ENCODE assay signal across 8 mouse cellular contexts in genomic region chr1:160351880-160352234, GRCm38 (mm10).
A peak's percentile ranks its signal among the peaks of the same experiment; 100 is the strongest.
DNase-seq lines count a peak whose midpoint lies in the region; ATAC-seq and TF ChIP-seq lines count a peak whose summit lies in the region.

No protein-coding gene starts in this region.

- ATAC-seq in Patski: peak; percentile 97
- ATAC-seq in forebrain, postnatal 0 days: peak; percentile 93
- ATAC-seq in hindbrain, embryonic 11.5 days (ENCODE audit: low FRiP score): peak; percentile 96

- peak overlapping the region; percentile 70 for H3K9ac ChIP-seq in forebrain, postnatal 0 days
- peak overlapping the region; percentile 53 for H3K9ac ChIP-seq in hindbrain, embryonic 11.5 days (ENCODE audit: low read depth, low read length)

- CTCF ChIA-PET in Patski (lab: Charles Lee): interaction anchor here (0.7 to 1.4 kb wide), 5 partner anchors 19 to 122 kb away, joined by 3 to 4 read pairs (median 3); no protein-coding TSS in a partner anchor

- in situ Hi-C loops in Patski (cut with MboI; ENCODE audit: low pct_unique_long_range_greater_than_20kb): no loop called here

- POLR2A ChIA-PET in Patski (lab: Charles Lee): no interaction called here

- H3K27me3 ChIP-seq in Patski: no peaks in the 10 kb centered on the region
- no peaks in the 10 kb centered on the region for H3K27me3 ChIP-seq in forebrain, postnatal 0 days (ENCODE audit: insufficient read depth, low read length)
- H3K27me3 ChIP-seq in hindbrain, embryonic 11.5 days (ENCODE audit: control insufficient read depth, insufficient read depth, low read length): no peaks in the 10 kb centered on the region

- H3K36me3 ChIP-seq in forebrain, postnatal 0 days (ENCODE audit: insufficient read depth): no peaks in the 10 kb centered on the region
- H3K36me3 ChIP-seq in hindbrain, embryonic 11.5 days (ENCODE audit: control insufficient read depth, insufficient read depth, low read length): no peaks in the 10 kb centered on the region

- peak overlapping the region; percentile 58 for H3K4me3 ChIP-seq in forebrain, postnatal 0 days (ENCODE audit: low read depth, low read length)
- peak overlapping the region; percentile 31 for H3K4me3 ChIP-seq in hindbrain, embryonic 11.5 days (ENCODE audit: low read depth, low read length)

- peaks cover 11% of the 10 kb centered on the region; the same call in 1 of the 2 replicates for H3K4me1 ChIP-seq in forebrain, postnatal 0 days (ENCODE audit: insufficient read depth)
- no peaks in the 10 kb centered on the region for H3K4me1 ChIP-seq in hindbrain, embryonic 11.5 days (replicated peaks; ENCODE audit: control insufficient read depth, insufficient read depth, low read length)

- H3K9me3 ChIP-seq in forebrain, postnatal 0 days (ENCODE audit: low read length): no peaks in the 10 kb centered on the region
- H3K9me3 ChIP-seq in hindbrain, embryonic 11.5 days (ENCODE audit: control insufficient read depth, low read length): no peaks in the 10 kb centered on the region

- 2% methylated on average over 10 of the region's 10 CpGs for WGBS in forebrain, postnatal 0 days
- under 1% methylated on average over 10 of the region's 10 CpGs for WGBS in hindbrain, embryonic 11.5 days

- no peak for TF ChIP-seq CTCF in Patski (IDR thresholded peaks at IDR 0.05)
- TF ChIP-seq CTCF in forebrain, postnatal 0 days (IDR thresholded peaks at IDR 0.05; ENCODE audit: low read depth): peak; percentile 52

- no peak for DNase-seq in Patski (ENCODE audit: low read depth, low spot score)
- DNase-seq in cerebellum, adult 18-20 months: peak; percentile 80 to 81
- peak; percentile 85 for DNase-seq in forebrain, postnatal 0 days
- DNase-seq in hindbrain, embryonic 11.5 days (ENCODE audit: low spot score): peak; percentile 75
- peak; percentile 72 to 80 for DNase-seq in layer of hippocampus, postnatal 14 days (ENCODE audit: low spot score in 2 of 2)
- DNase-seq in lung, postnatal 10 days: peak; percentile 49
- peak; percentile 87 to 90 for DNase-seq in right cerebral cortex, postnatal 10 days (ENCODE audit: low spot score in 2 of 2)
- DNase-seq in spleen, adult 18-20 months: no peak

- H3K27ac ChIP-seq in forebrain, postnatal 0 days (ENCODE audit: low read depth, low read length): peak overlapping the region; percentile 89
- peak overlapping the region; percentile 66 for H3K27ac ChIP-seq in hindbrain, embryonic 11.5 days (ENCODE audit: low read depth, low read length)

- peak overlapping the region; percentile 66 for H3K4me2 ChIP-seq in forebrain, postnatal 0 days (ENCODE audit: low read depth)
- peak overlapping the region; percentile 48 for H3K4me2 ChIP-seq in hindbrain, embryonic 11.5 days (replicated peaks; ENCODE audit: low read depth, low read length)

Comparison
In these comparisons a context has a peak if more than half of its experiments do, and no peak if none do; other contexts are left out.
1. DNase-seq: peak in cerebellum, adult 18-20 months (2 of 2), forebrain, postnatal 0 days (single experiment), hindbrain, embryonic 11.5 days (single experiment), layer of hippocampus, postnatal 14 days (2 of 2), lung, postnatal 10 days (single experiment) and right cerebral cortex, postnatal 10 days (2 of 2); none in Patski (single experiment) and spleen, adult 18-20 months (0 of 2).
2. Peak in every context shown above with its lines, with median percentiles within 50 percentile points of each other: ATAC-seq.